Mouse (Mus musculus): Measurements from ENCODE around the gene Hs3st3b1.

Gene Hs3st3b1

DNA sequence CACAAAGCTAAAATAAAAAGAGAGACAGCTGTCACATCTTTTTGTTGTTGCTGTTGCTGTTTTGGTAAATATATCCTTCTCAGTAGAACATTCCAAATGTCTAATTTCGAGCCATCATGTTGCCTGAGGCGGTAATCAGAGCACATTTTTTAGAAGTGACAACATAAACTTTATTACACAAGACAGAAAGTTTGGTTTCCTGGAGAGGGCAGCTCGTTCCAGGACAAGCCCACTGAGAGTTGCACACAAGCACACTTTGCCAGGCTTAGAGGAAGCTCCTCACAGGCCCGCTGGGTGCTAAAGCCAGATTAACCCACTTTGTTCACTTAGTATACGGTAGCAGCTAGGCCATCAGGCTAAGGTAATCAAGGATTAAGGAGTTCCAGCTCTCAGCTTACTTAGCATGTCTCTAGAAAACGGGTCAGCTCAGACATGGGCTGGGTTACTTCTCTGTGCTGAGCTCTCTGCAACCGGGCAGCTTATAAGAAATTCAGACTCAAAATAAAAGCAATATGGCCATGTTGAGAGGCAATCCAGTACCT, 30.5 kb downstream of the Hs3st3b1 start:
- peak; percentile 78 for DNase-seq (ENCODE audit: low read depth, low spot score)

DNA sequence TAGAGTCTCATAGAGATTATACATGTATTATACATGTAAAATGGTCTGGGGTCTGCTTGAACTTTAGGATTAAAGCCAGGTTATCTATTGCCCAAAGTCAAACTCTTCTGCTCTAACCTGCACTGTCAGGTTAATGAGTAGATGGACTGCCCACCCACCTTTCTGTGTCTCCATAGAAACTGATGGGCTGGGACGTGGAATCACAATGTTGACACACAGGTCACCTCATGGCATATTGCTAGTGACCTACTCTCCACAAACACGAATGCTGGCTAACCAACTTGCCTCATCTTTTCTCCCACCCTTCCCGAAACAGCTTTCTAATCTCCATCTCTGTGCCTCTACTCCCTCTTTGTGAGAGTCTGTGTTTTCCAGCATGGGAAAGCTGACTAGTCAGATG, 38.7 kb downstream of the Hs3st3b1 start:
- no peak for DNase-seq (ENCODE audit: low read depth, low spot score)

DNA sequence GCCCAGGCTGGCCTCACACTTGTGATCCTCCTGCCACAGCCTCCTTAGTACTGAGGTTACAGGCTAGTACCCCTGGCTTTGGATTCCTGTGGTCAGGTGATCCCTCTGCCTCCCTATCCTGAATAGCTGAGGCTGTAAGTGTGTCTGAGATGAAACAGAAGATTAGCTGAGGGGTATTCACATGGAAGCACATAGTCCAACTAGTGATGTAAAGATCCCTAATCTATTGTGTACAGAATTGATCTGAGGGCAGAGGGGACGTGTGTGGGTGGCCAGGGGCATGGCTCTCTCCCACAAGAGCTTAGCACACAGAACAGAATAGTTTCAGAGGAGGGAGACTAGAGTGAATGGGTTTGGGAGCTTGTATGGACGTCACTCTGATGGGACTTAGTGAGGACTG, 41.8 kb downstream of the Hs3st3b1 start:
- no peak for DNase-seq (ENCODE audit: low read depth, low spot score)

DNA sequence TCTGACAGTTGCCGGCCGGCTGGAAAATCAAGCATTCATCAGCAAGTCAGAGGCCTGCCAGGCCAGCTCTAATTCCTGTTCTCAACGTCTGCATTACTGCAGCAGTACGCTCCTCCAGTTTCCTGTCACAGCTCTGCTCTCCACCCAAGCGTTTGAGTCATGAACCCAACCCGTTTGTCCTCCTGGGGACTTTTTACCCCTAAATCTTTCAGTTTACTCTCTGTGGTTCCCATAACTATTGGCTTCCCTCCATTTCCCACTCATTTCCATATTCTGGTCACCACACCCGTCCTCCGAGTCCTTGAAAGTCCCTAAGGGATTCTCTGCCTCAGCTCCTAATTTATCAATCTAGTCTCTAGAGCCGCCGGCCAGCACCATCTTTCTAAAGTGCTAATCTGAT, 42.8 kb downstream of the Hs3st3b1 start:
- no peak for DNase-seq (ENCODE audit: low read depth, low spot score)

DNA sequence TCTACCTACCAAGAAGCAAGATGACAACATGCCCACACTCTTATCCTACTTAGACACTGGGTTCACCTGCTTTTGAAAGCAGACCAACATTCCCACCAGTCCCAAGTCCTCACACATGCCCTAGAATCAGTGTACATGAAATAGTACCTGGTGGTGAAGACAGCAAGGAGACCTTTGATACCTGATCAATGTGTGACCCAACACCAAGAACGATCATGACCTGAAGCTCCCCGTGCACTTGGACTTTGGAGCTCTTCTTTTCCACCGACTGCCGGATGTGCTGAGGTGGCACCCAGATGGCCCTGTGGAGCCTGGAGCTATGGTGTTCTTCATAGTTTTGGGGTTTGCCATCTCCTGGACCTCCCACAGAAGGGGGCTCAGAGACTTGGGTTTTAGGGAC, 43.5 kb downstream of the Hs3st3b1 start:
- no peak for DNase-seq (ENCODE audit: low read depth, low spot score)

DNA sequence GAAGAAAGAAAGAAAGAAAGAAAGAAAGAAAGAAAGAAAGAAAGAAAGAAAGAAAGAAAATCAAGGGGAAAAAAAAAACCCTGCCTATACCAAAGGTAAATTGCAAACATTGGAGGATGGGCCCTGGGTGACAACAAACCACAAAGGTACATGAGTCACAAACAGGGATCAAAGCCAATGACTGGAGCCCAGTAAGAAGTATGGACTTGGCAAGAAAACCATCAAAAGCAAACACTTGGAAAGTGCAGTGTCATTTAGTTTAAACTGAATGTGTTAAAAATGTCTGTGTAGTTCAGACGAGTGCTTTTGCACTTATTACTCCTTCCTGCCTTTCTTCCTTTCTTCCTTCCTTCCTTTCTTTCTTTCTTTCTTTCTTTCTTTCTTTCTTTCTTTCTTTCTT, 59.3 kb downstream of the Hs3st3b1 start:
- DNase-seq (ENCODE audit: low read depth, low spot score): no peak

DNA sequence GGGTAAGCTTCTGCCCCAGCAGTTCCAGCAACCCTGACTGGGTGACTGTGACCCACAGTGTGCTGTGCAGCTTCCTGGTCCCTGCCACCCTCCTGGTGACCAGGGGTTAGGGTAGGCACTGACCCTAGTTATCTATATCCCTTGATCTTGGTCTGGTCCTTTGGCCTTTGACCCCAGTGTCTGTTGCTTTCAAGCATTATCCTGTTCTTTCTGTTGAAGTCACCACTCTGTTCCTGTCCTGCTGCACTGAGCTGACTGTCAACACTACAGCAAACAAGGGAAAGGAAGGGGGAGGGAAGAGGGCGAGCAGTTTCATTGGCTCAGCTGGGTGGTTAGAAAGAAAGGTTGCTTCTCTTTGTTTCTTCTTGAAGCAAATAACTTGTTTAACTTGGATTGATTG, 60.1 kb downstream of the Hs3st3b1 start:
- no peak for DNase-seq (ENCODE audit: low read depth, low spot score)

DNA sequence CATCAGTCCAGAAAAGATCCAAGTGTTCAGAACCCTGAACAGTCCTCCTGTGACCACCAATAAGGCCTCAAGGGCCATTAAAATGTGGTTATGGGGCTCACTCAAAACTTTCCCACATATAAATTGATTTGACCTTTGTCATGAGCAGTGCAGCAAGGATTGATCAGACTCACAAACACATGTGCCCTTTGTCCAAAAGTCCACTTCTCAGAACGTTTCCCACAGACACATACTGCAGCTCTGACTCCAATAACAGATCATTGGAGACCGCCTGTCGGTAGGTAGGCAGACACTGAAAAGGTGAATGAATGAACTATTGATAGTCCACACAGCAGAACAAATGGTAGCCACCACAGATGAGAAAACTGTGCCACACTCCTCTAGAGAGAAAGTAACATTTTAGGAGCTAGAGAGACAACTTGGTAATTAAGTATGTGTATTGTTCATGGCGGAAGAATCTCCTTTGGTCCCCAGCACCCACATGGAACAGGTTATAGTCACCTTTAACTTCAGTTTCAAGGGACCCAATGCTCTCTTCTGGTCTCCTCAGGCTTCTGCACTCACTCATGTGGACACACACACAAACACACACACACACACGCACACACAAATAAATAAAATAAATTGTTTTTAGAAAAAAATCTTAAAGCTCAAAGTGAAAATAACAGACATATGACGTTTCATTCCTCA, 70.9 kb downstream of the Hs3st3b1 start:
- no peak for DNase-seq (ENCODE audit: low read depth, low spot score)

DNA sequence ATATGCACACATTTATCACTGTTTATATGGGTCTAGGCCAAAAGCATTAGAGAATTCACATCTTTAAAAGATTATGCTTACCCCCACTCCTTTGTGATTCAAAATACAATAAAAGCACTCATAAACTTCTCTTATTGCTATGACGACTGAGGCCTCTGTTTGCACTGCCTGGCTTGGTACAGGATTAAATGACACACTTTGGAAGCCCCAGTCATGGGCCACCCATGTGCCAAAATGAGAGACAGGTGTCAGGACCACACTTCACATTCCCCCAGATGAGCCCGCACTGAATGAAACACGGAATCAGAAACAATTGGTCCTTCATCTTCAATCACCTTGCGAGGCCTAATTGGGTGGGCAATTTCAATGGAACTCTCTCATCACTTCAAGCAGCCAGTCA, 71.8 kb downstream of the Hs3st3b1 start:
- DNase-seq (ENCODE audit: low read depth, low spot score): no peak

DNA sequence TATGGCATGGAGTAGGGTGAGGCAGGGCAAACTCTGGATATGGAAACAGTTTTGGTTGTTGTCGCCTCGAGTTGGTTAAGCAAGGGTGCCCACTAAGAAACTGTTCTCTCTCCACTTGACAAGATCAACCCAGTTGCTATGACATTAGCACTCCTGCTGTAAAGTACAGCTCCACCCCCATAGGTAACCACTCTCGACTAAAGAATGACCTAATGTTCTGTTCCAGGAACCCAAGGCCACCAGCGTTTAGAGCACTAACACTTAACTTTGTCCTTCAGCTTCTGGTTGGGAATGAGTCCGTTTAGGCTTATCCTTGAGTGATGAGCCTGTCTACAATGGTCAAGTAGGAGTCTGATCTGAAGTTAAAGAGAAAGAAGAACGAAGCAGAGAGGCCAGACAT, 76.7 kb downstream of the Hs3st3b1 start:
- no peak for DNase-seq (ENCODE audit: low read depth, low spot score)

DNA sequence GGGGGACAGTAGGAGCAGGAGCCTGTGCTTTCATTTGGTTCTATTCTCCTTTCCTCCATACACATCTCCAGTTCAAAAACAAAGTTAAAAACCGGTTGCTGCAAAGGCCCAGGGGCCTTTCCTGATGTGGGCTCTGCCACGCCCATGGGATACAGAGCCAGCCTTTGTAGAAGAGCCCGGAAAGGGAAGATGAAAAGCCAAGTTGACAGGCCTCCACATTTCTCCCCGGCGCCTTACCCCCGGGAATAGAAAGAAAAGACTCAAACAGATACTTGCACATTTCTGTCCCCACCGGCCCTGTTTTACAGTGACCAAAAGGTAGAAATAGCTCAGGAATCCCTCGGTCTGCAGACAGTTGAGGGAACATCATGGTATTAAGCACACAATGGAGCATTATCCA, 77.4 kb downstream of the Hs3st3b1 start:
- DNase-seq (ENCODE audit: low read depth, low spot score): no peak

DNA sequence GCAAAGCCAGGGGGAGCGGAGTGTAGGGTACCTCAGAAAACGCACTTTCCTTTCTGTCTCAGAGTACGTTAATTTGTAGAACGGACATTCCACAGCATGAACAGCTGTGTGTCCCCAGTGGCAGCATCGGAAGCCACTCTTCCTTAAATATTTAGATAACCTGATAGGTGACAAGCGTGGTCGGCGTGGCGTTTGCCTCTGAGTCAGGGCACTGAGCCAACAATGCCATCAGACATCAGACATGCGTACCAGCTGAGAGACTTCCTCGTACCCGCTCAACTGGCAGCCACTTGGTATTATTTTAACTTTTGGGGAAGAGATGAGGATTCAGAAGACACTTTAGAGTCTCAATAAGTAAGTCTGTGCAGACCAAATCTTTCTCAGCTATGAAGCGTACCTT, 84.6 kb downstream of the Hs3st3b1 start:
- no peak for DNase-seq (ENCODE audit: low read depth, low spot score)

All from retina, postnatal 7 days (tissue).